Mouse (Mus musculus) myocyte (in vitro differentiated cells): ENCODE measurements around the gene Brsk1.

ENCODE experiments used
- MAX ChIP-seq: IDR thresholded peaks from one replicate; pipeline ENCODE4 v1.6.1; 2011; ENCODE audit warnings: low read depth, mild to moderate bottlenecking, control low read depth
- MYOD1 ChIP-seq, 3 experiments: IDR thresholded peaks; one replicate each; pipeline ENCODE4 v1.6.1; 2011; ENCODE audit warnings: control low read depth in 2 of 3, low read depth in 2 of 3, mild to moderate bottlenecking in 2 of 3, moderate library complexity in 1 of 3; ENCODE audit not compliant: insufficient read length in 2 of 3, control insufficient read depth in 1 of 3
- MYOG ChIP-seq, 3 experiments: IDR thresholded peaks; one replicate each; pipeline ENCODE4 v1.6.1; 2011; ENCODE audit warnings: control low read depth in 2 of 3, low read depth in 2 of 3, mild to moderate bottlenecking in 2 of 3; ENCODE audit not compliant: insufficient read length in 2 of 3, control insufficient read depth in 1 of 3, insufficient read depth in 1 of 3
- POLR2A ChIP-seq: IDR thresholded peaks from one replicate; pipeline ENCODE4 v1.6.1; 2011; ENCODE audit warnings: low read depth, mild to moderate bottlenecking, control low read depth, moderate library complexity; ENCODE audit not compliant: insufficient read length
- POLR2AphosphoS2 ChIP-seq: IDR thresholded peaks from one replicate; pipeline ENCODE4 v1.6.1; 2011; ENCODE audit warnings: low read depth, control low read depth; ENCODE audit not compliant: insufficient read length
- TCF12 ChIP-seq: IDR thresholded peaks from one replicate; pipeline ENCODE4 v1.6.1; 2011; ENCODE audit warnings: mild to moderate bottlenecking, control low read depth; ENCODE audit not compliant: poor library complexity, insufficient read depth, severe bottlenecking
- USF1 ChIP-seq: IDR thresholded peaks from one replicate; pipeline ENCODE4 v1.6.1; 2011; ENCODE audit warnings: low read depth, mild to moderate bottlenecking, control low read depth, moderate library complexity

- no peak for TF ChIP-seq POLR2A
- TF ChIP-seq MYOD1 (IDR thresholded peaks at IDR 0.05; ENCODE audit: control insufficient read depth in 1 of 3, insufficient read length in 2 of 3, low read depth in 2 of 3), result no peak
- no peak for TF ChIP-seq TCF12
- TF ChIP-seq MYOG (IDR thresholded peaks at IDR 0.05; ENCODE audit: control insufficient read depth in 1 of 3, insufficient read depth in 1 of 3, insufficient read length in 2 of 3, low read depth in 2 of 3), result no peak
- no peak for TF ChIP-seq USF1
- no peak for TF ChIP-seq MAX
- no peak for TF ChIP-seq POLR2AphosphoS2
Measured at GRCm38 (mm10) chr7:4643225-4643624, 47.2 kb upstream of the Brsk1 start.
